Mouse (Mus musculus) midbrain, embryonic 12.5 days (tissue): ENCODE data around the gene Zfp759. TPM values are rescaled to one million over a fixed set of nuclear protein-coding genes. Genes with fewer than 3 reads are reported as not detected.
"Not testable (repeated sequence)": the region's sequence is repeated elsewhere in the genome, so short reads cannot be mapped to it uniquely, and the experiment has no call there.

ENCODE experiments used
- ATAC-seq: fragments of 200-750 bp; cut with Nextera tagmentation; 2 replicates; pipeline ENCODE4 v1.8.0; 2017; ENCODE audit warnings: low read depth, moderate TSS enrichment, moderate library complexity; ENCODE audit not compliant: low FRiP score
- H3K27ac ChIP-seq: fragments of 300-500 bp; sonication (generic); replicated peaks from 2 replicates; pipeline ENCODE4 v1.5.1; 2016; ENCODE audit warnings: mild to moderate bottlenecking
- H3K27me3 ChIP-seq: fragments of 300-500 bp; sonication (generic); 2 replicates; pipeline ENCODE4 v1.6.1; 2016; ENCODE audit warnings: mild to moderate bottlenecking
- H3K36me3 ChIP-seq: fragments of 300-500 bp; sonication (generic); 2 replicates; pipeline ENCODE4 v1.6.1; 2016
- H3K4me1 ChIP-seq: fragments of 300-500 bp; sonication (generic); 2 replicates; pipeline ENCODE4 v1.6.1; 2016
- H3K4me2 ChIP-seq: fragments of 300-500 bp; sonication (generic); replicated peaks from 2 replicates; pipeline ENCODE4 v1.6.1; 2016; ENCODE audit warnings: mild to moderate bottlenecking, moderate library complexity
- H3K4me3 ChIP-seq: fragments of 300-500 bp; sonication (generic); 2 replicates; pipeline ENCODE4 v1.5.1; 2016; ENCODE audit warnings: mild to moderate bottlenecking
- H3K9ac ChIP-seq: fragments of 300-500 bp; sonication (generic); replicated peaks from 2 replicates; pipeline ENCODE4 v1.6.1; 2016; ENCODE audit warnings: mild to moderate bottlenecking, moderate library complexity
- H3K9me3 ChIP-seq: fragments of 300-500 bp; sonication (generic); 2 replicates; pipeline ENCODE4 v1.6.1; 2016; ENCODE audit warnings: mild to moderate bottlenecking
- WGBS: fragments of 180-500 bp; shearing (Covaris S2); methylation state at CpG from one replicate; pipeline ENCODE4 v1.1.7; 2016; 5-methylcytosine and 5-hydroxymethylcytosine counted together
- polyA plus RNA-seq: library from polyadenylated mRNA; unstranded; fragments of >200 nt; fragmentation: Nextera tagmentation; extraction: Ambion mirVana; gene quantifications from 2 replicates; pipeline ENCODE4 v1.2.1, GENCODE M21; 2016

The Zfp759 gene
- polyA plus RNA-seq: 2.7 and 2.8 TPM in 2 replicates

DNA sequence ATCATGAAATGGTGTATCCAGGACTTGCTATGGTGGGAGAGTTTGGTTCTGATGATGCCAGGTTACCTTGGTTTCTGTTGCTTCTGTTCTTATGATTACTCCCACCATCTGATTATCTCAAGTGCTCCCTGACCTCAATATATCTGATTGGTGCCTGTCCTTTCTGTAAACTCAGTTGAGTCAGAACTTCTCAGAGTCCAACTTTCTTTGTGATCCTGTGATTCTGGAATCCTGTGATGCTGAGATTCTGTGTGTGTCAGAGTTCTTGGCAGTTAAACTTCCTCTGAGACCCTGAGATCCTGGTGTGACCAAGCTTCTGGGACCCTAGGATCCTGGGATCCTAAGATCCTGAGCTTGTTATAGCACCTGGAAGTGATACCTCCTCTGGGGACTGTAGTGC, at the start of gene Zfp759:
Gene Zfp759 (plus strand): TSS at position 301 of the 400 bp plus-strand sequence.
- not testable (repeated sequence) for H3K9ac ChIP-seq, H3K9me3 ChIP-seq, H3K4me2 ChIP-seq, ATAC-seq, H3K27me3 ChIP-seq, H3K27ac ChIP-seq, H3K4me1 ChIP-seq, H3K36me3 ChIP-seq, H3K4me3 ChIP-seq

DNA sequence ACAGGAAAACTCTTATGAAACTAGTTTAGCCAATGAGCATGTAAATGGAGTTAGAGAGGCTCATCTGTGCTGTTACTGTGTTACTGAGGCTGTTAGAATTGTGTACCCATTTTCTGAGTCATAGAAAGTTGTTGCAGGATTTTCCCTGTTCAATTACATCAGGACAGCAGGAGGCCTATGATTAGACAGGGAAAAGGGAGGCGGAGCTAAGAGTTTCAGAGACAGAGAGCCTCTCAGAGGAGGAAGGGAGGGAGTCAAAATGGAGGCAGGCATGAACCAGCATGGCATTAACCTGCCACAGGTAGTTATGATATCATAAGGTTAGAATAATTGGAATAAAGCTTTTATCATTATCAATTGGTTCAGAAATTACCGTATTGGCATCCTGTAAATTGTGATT, 48.7 kb upstream of the Zfp759 start:
- Histone ChIP-seq H3K4me3 (no peak overlapping the region), H3K4me2 (no peak overlapping the region), H3K27me3 (no peaks in the 10 kb centered on the region), H3K36me3 (peaks cover 73% of the 10 kb centered on the region), H3K9ac (no peak overlapping the region), H3K9me3 (peaks cover 55% of the 10 kb centered on the region), H3K4me1 (no peaks in the 10 kb centered on the region), H3K27ac (no peak overlapping the region)
- WGBS: 84% methylated on average over 2 of the region's 2 CpGs
- ATAC-seq: no peak

DNA sequence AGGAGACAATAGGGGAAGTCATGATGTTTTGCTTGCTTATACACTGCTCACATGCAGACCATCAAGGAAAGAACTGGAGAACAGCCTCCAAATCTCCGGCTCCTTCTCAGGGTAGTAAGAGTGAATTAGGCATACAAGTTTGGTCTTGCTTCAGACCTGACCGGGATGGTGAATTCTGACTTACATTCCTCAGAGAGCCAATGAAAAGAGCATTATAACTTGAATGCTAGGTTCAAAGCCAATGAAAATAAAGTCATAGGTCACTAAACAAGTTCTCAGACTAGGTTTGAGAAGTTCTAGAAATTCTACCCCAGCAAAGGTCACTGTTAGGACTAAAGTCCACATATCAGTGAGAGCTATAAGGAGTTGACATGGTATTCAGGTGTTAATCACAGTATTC, 44.2 kb upstream of the Zfp759 start:
- H3K27me3 ChIP-seq: no peaks in the 10 kb centered on the region
- ATAC-seq: no peak
- H3K4me3 ChIP-seq: no peak overlapping the region
- no peak overlapping the region for H3K9ac ChIP-seq
- peaks cover 44% of the 10 kb centered on the region for H3K9me3 ChIP-seq
- H3K27ac ChIP-seq: no peak overlapping the region
- H3K36me3 ChIP-seq: peaks cover 57% of the 10 kb centered on the region
- H3K4me1 ChIP-seq: peaks cover 8% of the 10 kb centered on the region
- H3K4me2 ChIP-seq: no peak overlapping the region
- 96% methylated on average over 2 of the region's 2 CpGs for WGBS

DNA sequence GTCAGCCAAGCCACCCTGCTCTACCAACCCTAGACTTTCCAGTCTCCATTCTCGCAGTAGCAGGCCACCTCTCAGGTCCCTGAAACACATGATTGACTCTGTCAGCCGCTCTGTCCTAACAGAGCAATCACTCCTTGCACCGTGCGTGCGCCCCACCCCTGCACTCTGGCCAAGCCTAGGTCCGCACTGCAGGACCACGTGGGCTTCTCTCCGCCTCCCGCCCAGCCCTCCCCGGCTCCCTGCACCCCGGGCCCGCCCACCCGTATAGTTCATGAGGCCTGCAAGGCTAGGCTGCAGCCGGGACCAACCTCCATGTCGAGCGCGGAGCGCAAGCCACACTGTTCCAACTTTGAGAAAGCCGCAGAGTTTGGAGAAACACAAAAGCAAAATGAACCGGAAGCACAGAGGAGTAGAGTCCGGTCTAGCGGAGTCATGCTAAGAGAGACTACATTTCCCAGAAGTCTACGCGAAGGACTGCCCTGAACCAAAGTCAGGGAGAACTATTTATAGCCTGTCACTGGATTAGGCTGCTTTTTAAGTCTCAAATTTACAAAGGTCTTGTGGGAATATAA, 40.2 kb upstream of the Zfp759 start:
- peak overlapping the region; percentile 82 for H3K27ac ChIP-seq
- H3K4me3 ChIP-seq: peak overlapping the region; percentile 68
- peak; percentile 99 for ATAC-seq
- under 1% methylated on average over 24 of the region's 24 CpGs for WGBS
- peaks cover 20% of the 10 kb centered on the region for H3K9me3 ChIP-seq
- H3K9ac ChIP-seq: peak overlapping the region; percentile 71
- H3K4me1 ChIP-seq: peaks cover 8% of the 10 kb centered on the region
- peak overlapping the region; percentile 66 for H3K4me2 ChIP-seq
- H3K27me3 ChIP-seq: no peaks in the 10 kb centered on the region
- H3K36me3 ChIP-seq: peaks cover 25% of the 10 kb centered on the region

DNA sequence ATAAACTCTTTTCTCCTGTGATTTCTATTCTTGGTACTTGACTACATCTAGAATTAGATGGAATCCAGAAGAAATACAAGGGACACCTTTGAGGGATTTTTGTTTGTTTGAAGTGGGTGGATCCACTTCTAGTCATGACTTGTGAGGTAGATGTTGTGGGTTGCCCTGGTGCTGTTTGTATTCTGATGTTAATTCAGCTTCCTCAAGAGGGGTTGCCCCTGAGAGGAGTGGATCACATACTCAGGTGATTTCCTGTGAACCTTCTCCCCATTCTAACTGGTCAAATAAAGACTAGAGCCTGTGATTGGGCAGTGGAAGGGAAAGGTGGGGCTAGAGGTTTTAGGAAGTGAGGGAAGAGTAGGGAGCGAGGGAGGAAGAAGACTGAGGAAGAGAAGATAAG, 39.5 kb upstream of the Zfp759 start:
- H3K9ac ChIP-seq: no peak overlapping the region
- no peaks in the 10 kb centered on the region for H3K27me3 ChIP-seq
- no peak for ATAC-seq
- H3K27ac ChIP-seq: no peak overlapping the region
- peaks cover 20% of the 10 kb centered on the region for H3K9me3 ChIP-seq
- H3K4me3 ChIP-seq: peak overlapping the region; percentile 68; the same call in 1 of the 2 replicates
- H3K4me1 ChIP-seq: peaks cover 8% of the 10 kb centered on the region
- H3K4me2 ChIP-seq: peak overlapping the region; percentile 66
- 79% methylated on average over 1 of the region's 1 CpGs for WGBS
- peaks cover 20% of the 10 kb centered on the region for H3K36me3 ChIP-seq

DNA sequence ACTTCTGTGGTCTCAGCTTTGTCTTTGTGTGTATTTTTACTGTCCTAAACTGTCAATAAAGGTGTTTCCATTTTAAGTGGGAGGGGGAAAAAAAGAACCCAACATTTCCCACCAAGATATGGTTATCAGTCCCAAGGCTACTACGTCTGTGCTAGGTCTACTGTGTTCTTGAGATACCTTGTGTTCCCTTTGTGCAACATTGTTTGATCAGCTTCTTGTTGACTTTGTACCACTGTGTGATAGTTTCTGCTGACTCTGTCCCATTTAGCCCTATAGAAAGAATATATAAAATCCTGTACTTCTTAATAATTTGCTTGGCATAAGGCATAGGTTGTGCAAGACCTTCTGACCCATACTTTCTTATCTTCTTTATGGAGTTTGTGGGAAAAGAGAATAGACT, 31.3 kb upstream of the Zfp759 start:
- no peaks in the 10 kb centered on the region for H3K36me3 ChIP-seq
- H3K9ac ChIP-seq: no peak overlapping the region
- no peak overlapping the region for H3K27ac ChIP-seq
- H3K4me2 ChIP-seq: no peak overlapping the region
- H3K27me3 ChIP-seq: no peaks in the 10 kb centered on the region
- H3K9me3 ChIP-seq: no peaks in the 10 kb centered on the region
- no peaks in the 10 kb centered on the region for H3K4me1 ChIP-seq
- ATAC-seq: no peak
- H3K4me3 ChIP-seq: no peak overlapping the region
- WGBS: 71% methylated on average over 1 of the region's 1 CpGs

DNA sequence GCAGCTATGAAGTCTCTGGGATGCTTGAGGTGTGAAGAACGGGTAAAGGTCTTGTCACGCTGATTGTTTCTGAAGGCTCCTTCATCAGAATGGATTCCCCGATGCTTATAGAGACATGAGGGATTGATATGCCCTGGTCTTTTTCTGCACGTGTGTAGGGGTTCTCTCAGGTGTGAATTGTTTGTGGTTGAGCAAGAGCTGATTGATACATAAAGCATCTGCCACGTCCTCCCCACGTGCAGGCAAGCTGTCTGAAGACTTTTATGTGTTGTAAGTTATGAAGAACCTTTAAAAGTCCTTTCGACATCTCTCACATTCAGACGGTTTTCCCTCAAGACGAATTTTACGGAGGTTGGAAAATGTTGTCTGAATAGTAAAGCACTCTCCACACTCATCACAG, 23.6 kb upstream of the Zfp759 start, which contains the start of gene Zfp708:
Gene Zfp708 (minus strand): TSS at position 101 of the 400 bp plus-strand sequence.
- H3K9ac ChIP-seq: no peak within 1 kb of the TSS
- no peaks in the 10 kb centered on the region for H3K9me3 ChIP-seq
- H3K36me3 ChIP-seq: no peaks in the 10 kb centered on the region
- no peak within 1 kb of the TSS for H3K4me2 ChIP-seq
- WGBS: 91% methylated on average over 10 of the region's 10 CpGs
- no peak for ATAC-seq
- H3K4me3 ChIP-seq: no peak within 1 kb of the TSS
- H3K27me3 ChIP-seq: no peaks in the 10 kb centered on the region
- no peak within 1 kb of the TSS for H3K27ac ChIP-seq
- H3K4me1 ChIP-seq: no peaks in the 10 kb centered on the region

DNA sequence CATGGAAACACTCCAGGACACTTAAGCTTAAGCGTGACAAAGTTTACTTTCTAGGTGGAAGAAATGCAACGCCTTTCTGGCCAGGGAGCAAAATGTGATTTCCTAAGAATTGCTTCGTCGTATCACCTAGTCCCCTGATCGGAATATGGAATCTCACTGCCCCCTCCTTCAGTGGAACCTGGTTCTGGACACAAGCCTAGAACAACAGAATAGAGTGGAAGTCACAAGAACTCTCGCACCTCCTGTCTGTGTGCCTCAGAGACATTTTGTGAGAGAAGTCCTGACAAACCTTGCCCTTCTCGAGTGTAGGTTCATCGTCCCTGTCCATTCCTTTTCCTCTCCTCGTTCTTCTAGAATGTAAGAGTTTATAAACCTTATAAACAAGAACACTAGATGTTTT, 13.8 kb upstream of the Zfp759 start:
- peak overlapping the region; percentile 68 for H3K4me2 ChIP-seq
- no peaks in the 10 kb centered on the region for H3K9me3 ChIP-seq
- H3K4me1 ChIP-seq: 0 out of 2 replicates have a peak, but pooled peaks cover 5% of the 10 kb centered on the region
- peak overlapping the region; percentile 65 for H3K9ac ChIP-seq
- peaks cover 9% of the 10 kb centered on the region; the same call in 1 of the 2 replicates for H3K36me3 ChIP-seq
- peak overlapping the region; percentile 64 for H3K4me3 ChIP-seq
- no peak overlapping the region for H3K27ac ChIP-seq
- ATAC-seq: peak; percentile 0; the same call in 1 of the 2 replicates
- WGBS: 71% methylated on average over 9 of the region's 9 CpGs
- H3K27me3 ChIP-seq: no peaks in the 10 kb centered on the region

DNA sequence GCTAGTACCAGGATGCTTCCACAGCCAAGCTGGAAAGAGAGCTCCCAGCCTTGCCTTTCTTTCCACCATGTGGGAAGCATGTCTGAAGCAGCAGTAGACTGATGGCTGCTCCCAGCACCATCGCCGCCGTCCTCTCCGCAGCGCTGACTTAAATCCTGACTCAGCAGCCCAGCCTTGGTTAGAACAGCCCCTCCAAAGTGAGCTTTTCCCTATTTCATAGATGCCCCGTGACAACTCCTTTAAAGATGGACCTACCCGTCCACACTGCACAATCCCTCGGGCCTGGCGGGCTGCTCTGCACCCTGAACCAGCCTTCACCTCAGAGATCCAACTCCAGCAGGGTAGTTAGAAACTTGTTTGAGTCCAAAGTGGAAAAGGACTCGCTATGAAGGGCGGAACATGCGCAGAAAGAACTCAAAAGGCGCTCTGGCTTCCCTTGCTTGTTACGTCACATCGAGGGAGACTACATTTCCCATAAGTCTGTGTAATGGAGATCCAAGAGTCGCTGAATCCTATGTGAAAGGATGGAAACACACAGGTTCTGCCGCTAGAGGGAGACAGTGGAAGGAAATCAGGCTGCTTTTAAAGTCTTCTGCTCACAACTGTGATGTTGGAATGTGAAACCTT, 13.2 kb upstream of the Zfp759 start, which contains the start of gene Gm28557:
Gene Gm28557 (minus strand): TSS at position 411 of the 627 bp plus-strand sequence.
- 0 out of 2 replicates have a peak, but pooled peaks cover 5% of the 10 kb centered on the region for H3K4me1 ChIP-seq
- H3K27ac ChIP-seq: 0 out of 2 replicates have a peak within 1 kb of the TSS, but pooled peaks have one; percentile 25
- WGBS: 0% methylated on average over 17 of the region's 17 CpGs
- peaks cover 9% of the 10 kb centered on the region; the same call in 1 of the 2 replicates for H3K36me3 ChIP-seq
- no peaks in the 10 kb centered on the region for H3K27me3 ChIP-seq
- ATAC-seq: peak; percentile 97
- H3K4me3 ChIP-seq: peak within 1 kb of the TSS; percentile 64
- peak within 1 kb of the TSS; percentile 65 for H3K9ac ChIP-seq
- H3K4me2 ChIP-seq: peak within 1 kb of the TSS; percentile 68
- no peaks in the 10 kb centered on the region for H3K9me3 ChIP-seq

DNA sequence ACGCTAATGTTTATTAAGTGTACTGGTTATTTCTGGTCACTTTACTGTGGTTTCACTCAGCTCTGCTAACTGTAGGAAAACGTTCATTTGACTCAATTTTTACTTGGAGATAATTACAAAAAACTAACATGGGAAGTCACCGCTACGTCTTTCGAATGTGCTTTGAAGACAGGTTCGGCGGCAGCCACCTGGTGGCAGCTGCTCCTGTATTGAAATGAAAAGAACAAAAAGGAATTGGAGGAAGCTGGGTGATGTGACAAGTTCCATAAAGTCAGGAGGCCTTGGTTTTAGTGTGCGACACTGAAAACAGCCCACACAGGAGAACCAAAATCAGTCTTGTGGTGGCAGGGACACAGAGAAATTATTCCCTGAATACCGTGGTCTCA, 12.6 kb upstream of the Zfp759 start:
- Histone ChIP-seq H3K9ac (no peak overlapping the region), H3K36me3 (peaks cover 9% of the 10 kb centered on the region; the same call in 1 of the 2 replicates), H3K27ac (no peak overlapping the region), H3K4me3 (peak overlapping the region; percentile 64), H3K4me1 (0 out of 2 replicates have a peak, but pooled peaks cover 5% of the 10 kb centered on the region), H3K27me3 (no peaks in the 10 kb centered on the region), H3K9me3 (no peaks in the 10 kb centered on the region), H3K4me2 (peak overlapping the region; percentile 68)
- ATAC-seq: no peak
- WGBS: 8% methylated on average over 9 of the region's 9 CpGs

DNA sequence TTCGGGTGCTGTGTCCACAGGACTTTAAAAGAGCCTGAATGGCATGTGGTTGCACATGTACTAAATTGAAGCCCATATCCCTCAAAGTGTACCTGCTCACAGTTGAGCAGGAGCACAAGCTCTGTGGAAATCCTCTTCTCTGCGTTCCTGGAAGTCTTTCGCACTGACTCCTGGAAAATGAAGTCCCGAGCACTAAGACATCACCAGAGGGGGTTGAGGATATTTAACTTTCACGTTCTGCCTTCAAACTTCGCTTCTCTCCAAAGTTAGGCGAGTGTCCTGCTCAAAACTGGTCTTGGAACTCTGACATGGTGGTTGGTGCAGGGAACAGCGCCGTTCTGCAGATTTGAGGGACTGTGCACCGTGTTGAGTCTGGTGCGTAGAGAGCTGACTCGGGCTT, 9.4 kb upstream of the Zfp759 start:
- ATAC-seq: no peak
- no peaks in the 10 kb centered on the region for H3K27me3 ChIP-seq
- no peak overlapping the region for H3K4me3 ChIP-seq
- H3K9me3 ChIP-seq: no peaks in the 10 kb centered on the region
- H3K4me2 ChIP-seq: no peak overlapping the region
- H3K9ac ChIP-seq: no peak overlapping the region
- H3K27ac ChIP-seq: no peak overlapping the region
- WGBS: 84% methylated on average over 12 of the region's 12 CpGs
- 0 out of 2 replicates have a peak, but pooled peaks cover 5% of the 10 kb centered on the region for H3K4me1 ChIP-seq
- no peaks in the 10 kb centered on the region for H3K36me3 ChIP-seq

DNA sequence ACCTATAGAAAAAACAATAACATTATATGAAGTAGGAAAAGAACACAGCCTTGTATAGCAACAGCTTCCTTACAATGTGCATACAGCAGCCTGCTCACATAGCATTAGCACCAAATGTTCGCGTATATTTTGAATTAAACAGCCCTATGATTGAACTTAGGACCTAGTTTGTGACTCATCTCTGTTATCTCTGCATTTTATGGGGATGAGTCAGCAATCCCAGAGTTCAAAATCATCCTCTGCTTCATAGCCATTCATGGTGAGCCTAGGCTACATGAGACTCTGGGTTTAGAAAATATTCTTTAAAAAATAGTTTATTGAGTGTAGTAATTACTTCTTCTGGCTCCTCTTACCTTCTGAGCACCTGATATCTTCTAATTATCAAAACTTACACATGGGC, 8.2 kb upstream of the Zfp759 start:
- 90% methylated on average over 2 of the region's 2 CpGs for WGBS
- no peaks in the 10 kb centered on the region for H3K9me3 ChIP-seq
- H3K27me3 ChIP-seq: no peaks in the 10 kb centered on the region
- H3K4me2 ChIP-seq: no peak overlapping the region
- H3K9ac ChIP-seq: no peak overlapping the region
- no peak overlapping the region for H3K27ac ChIP-seq
- no peaks in the 10 kb centered on the region for H3K4me1 ChIP-seq
- no peak for ATAC-seq
- H3K36me3 ChIP-seq: no peaks in the 10 kb centered on the region
- H3K4me3 ChIP-seq: no peak overlapping the region
